Mouse (Mus musculus) layer of hippocampus, adult 11-12 months (tissue): ENCODE measurements around the gene Tmem45a2.
"Not testable (repeated sequence)": the region's sequence is repeated elsewhere in the genome, so short reads cannot be mapped to it uniquely, and the experiment has no call there.

Experiments used
- DNase-seq: peaks from one replicate; pipeline ENCODE4 v3.0.0; 2022; ENCODE audit warnings: low spot score

Gene Tmem45a2

DNA sequence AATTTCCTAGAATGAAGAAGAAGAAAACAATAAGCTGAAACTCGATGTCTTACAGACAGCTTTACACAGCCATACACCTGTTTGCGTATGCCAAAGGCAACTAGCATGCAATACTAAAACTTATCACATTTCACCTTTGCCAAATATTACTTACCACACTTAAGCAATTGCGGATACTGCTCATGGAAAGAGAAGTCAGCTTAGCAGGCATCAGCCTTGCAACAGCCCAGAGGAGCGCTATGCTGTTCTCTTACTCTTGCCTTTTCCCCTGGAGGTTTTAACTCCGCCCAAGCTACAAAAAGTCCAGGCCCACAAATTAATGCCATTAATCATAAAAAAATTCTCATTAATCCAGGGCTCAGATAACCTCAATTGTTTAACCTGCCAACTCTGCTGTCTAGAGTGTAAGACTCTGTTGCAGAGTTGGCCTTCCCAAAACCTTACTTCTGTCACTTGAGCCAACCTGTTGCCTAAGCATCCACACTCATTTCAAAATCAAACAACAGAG lies at the start of gene Tmem45a2:
Tmem45a2 (minus strand) TSS at position 241 of the 508 bp plus-strand sequence.
- DNase-seq, result no peak

DNA sequence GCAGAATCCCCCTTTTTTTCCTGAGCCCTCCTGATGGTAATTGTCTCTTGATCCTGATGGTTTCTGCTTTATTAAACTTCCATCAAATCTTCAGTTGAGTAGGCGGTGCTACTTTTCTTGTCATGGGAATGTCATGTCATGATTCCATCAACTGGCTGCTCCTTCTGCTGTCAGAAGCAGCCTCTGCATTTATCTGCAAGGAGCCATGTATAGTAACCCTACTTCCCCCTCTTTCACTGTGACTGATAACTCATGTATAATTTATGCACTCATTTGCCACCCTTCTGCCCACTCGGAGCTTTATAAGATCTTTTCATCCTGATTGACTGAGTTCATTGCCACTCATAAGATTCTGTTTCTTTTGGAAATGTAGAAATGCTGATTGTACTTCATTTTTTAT lies 46.4 kb upstream of the Tmem45a2 start:
- DNase-seq, result no peak

DNA sequence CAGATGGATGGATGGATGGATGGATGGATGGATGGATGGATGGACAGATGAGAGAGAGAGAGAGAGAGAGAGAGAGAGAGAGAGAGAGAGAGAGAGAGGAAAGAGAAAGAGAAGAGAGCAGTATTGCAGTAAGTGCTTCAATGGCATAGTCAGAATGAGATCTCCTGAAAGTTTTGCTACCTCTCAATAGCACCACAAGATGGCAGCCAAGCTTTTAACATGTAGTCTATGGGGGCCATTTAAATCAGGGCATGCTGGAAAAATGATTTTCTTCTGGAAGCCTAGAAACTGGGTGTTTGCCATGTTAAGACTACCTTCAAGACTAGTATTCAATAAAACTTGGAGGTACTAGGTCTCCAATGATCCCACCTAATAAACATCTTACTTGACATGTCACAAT lies 44.9 kb upstream of the Tmem45a2 start:
- DNase-seq, result no peak

DNA sequence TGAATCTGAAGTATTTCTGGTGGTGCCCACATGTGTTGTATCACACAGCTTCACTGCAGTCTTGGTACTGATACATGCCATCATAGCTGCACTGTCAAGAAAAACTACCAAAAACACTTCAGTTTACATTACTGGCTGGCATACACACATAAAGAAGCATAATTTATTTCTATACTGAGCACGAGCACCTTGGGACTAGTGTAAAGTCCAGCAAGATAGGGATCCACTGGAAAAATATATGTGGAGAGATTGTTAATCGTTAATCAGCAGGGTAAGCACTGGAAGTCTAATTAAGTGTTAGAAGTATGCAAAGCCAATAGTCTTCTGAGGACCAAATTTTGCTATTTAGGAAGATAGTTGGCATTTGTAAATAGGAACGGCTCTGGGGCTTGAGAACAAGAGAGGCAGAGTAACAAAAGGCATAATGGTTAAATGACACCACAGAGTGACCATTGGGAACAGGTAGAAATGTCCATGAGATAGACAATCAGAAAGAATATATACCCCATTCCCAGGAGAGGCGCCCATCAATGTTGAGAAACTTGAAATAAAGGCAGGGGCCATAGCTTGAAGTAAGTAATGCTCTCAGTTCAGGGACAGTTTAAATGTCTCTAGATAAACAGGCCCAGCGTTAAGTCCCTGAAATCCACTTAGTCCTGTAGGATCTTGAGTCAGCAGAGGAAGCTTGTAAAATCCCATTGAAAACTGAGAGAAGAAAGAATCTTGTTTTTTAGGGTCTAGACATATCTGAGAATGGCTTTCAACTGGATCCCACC lies 35.2 kb upstream of the Tmem45a2 start:
- DNase-seq, result no peak

DNA sequence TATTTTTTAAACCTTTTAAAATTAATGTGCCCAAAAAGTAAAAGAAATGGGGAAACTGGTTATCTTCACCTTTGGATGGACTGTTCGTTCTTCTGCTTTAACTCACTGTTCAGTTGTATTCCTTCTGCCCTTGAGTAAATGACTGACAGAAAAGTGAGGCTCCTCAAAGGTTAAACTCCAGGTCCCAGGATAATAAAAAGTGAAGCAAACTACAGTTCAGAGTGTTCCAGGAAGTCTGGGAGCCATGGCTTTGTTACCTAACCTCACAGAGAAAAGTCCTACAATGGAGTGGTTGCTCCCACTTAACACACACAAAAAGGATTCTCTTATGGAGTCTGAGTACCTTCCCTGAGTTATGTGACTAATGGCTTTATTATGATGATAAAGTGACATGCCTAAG lies 30.0 kb upstream of the Tmem45a2 start:
- no peak for DNase-seq

DNA sequence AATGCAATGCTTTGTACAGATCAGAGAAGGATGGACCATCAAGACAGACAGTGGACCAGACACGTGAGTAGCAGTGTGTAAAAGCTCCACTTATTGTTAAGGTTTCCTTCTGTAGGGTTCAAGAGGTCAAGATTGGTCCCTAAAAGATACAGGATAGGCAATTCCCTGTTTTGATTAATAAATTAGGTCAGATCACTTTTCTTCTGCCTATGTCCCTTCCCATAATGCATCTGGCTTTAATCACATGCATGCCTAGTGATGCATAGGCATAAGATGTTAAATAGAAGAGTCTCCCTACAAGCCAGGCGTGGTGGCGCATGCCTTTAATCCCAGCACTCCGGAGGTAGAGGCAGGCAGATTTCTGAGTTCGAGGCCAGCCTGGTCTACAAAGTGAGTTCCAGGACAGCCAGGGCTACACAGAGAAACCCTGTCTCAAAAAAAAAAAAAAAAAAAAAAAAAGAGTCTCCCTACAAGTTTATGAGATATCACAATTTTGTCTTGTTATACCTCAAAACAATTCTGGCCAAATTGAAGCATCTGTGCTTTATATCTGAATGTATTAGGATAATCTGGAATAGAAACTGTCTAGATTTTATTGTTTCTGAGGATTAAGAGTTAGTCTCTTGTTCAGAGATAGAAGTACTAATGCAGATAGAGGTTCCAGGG lies 28.5 kb upstream of the Tmem45a2 start:
- DNase-seq, result no peak

DNA sequence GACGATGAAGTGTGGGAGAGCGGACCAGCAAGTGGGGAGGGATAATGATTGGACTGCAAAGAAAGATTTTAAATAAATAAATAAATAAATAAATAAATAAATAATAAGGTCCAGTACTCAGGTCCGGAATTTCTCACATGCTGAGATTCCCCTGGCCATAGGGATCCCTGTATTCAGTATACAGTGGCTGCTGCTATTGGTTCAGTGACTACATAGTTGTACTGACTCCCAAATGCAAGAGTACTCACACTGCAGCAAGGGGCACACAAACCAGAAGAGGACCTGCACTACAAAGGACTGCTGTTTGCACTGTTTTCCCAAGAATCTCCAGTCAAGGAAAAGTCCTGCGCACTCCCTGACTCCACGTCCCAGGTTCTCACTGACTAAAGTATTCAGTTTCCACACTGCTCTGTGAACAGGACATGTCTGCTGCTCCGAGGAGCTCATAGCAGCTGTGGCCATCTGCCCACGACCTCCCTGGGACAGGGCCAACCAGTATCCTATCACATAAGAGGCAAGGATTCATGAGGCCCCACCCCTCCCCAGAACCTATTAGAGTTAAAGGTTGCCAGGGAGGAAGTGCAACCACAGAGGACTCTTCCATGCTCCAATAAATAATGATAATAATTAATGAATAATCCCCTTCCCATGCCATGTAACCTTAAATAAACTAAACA lies 27.4 kb upstream of the Tmem45a2 start:
- no peak for DNase-seq

DNA sequence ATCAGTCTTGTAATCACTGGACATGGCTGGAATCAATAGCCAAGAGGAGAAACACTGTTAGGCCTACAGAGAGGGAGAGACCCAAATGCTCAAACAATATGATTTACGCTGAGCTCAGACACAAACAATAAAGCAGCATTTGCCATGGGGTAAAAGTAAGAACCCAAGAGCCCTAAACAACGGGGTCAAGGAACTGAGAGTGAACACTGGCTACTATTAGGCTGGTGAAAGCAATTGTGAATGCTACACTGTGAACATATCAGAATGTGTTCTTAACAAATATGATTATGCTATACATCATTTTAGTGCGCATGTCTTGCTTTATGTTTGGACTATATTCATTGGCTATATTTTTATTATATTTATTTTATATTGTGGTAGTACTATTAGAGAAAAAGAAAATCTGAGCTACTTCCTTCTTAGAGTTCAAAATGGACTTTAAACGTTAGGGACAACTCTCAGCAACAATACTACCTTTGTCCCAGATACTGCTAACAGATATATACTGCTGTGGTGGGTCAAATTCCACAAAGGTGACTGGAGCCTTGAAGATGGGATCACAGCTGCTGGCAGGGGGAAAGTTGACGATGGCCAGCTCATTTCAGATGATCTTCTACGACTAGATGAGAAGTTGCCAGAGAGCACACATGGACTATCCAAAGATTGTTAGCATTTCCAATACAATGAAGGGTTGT lies 21.9 kb upstream of the Tmem45a2 start:
- no peak for DNase-seq

DNA sequence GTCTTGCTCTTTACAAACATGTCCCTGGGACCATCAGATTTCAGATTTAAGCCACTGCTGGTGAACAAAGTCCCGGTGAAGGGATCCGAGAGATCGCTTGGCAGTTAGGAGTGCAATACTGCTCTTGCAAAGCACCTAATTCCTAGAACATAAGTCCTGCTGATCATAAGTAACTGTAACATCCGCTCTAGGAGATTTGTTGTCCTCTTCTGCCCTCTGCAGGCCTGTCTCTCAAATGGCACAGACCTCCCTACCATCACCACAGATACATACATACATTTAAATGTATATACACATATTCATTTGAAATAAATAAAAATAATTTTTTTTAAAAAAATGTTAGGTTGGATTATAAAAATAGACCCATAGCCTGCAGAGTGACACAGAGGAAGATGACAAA lies 21.3 kb upstream of the Tmem45a2 start:
- DNase-seq, result peak; percentile 52

DNA sequence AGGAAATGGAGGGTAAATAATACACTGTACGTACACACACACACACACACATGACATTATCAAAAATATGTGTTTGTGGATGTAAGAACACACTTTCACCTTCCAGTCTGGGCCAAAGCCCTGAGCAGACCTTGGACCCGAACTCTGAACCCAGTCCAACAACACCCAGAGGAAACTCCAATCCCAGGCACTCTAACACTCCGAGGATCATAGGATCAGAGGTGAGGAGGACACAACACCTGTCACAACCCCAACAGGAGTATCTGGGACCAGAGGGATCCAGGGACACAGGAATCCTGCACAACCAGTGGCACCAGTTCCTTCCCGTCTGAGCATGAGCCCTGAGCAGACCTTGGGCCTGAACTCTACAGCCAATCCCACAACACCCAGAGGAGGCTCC lies 8.4 kb upstream of the Tmem45a2 start:
- no peak for DNase-seq

DNA sequence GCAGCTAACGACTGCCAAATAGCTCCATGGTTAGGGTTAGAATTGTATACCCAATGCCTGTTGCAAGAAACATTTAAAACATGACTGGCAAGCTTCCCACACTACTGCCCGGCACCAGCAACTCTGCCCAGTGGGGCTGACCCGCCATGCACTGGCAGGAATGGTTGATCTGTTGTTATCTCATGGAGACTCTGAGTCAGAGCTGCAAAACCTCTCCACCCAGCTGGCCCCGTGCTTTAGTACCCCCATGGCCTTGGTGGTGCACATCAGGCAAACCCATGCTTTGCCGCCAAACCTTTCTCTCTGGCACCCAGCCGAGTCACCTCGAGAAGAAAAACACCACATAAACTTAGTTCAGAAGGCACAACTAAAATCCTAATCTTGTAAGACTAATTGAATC lies 4.8 kb upstream of the Tmem45a2 start:
- no peak for DNase-seq

DNA sequence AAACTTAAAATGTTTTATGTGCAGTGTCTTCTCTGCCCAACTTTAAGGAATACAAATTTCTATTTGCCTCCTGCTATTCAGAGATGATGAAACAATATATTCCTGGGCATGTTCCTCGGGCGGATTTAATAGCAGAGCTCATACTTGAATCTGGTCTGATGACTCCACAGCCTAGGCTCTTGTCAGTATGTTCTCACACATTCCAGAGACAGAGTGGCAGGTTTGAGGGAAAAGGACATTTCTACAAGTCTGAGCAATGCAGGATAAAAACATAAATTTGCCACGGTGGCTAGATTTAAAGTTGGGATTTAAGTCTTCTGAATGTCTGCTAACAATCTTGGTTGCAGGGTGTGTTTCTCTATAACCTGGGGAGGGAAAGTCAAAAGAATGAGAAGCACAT lies 9.1 kb downstream of the Tmem45a2 start:
- DNase-seq, result no peak

DNA sequence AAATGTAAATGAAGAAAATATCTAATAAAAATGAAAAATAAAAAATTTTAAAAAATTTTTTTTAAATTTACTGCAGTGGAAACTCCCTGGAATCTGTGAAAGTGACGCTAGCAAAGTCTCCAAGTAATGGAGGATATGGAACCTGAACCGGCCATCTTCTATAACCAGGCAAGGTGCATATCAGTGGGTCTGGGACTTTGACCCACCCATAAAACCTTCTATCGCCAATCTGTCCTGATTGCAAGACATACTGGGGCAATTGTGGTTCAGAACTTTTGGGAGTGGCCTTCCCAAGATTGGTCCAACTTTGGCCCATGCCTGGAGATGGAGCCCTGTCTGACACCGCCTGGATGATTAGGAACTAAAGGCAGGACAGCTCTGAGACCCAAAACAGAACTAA lies 14.2 kb downstream of the Tmem45a2 start:
- DNase-seq, result no peak

DNA sequence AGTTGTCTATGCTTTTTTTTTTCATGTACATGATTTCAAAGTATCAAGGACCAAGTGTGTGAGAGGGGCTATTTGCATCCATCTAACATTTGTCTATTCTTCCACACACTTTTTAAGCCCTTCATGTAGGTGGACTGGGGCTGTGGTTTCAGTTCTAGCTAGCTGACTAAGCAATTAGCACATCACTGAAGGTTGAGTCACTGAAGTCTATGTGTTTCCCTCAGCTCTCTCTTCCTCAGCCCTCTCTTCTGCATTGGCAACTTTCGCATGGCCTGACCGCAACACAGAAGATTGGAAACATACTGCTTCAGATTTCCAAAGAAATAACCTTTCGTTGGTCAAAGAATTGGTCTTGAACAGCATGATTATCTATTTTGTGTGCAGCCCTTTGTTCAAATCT lies 21.2 kb downstream of the Tmem45a2 start:
- DNase-seq, result no peak

DNA sequence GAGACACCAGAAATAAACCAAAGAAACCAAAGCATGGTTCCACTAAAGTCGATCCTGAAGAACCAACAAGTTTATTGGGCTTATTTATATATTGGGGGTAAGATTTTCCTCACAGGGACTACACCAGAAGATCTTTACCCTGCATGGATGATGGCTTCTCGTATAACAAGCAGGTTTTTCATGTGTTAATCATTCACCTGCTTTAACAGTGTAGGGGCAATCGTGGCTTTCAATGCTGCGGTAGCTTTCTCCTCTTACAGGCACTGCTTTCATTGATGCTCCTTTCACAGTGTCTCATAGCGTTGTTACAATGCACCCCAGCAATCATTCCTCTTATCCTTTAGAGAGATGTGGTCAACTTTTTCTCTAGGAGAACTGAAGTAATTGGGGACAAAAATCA lies 32.6 kb downstream of the Tmem45a2 start:
- DNase-seq, result no peak

DNA sequence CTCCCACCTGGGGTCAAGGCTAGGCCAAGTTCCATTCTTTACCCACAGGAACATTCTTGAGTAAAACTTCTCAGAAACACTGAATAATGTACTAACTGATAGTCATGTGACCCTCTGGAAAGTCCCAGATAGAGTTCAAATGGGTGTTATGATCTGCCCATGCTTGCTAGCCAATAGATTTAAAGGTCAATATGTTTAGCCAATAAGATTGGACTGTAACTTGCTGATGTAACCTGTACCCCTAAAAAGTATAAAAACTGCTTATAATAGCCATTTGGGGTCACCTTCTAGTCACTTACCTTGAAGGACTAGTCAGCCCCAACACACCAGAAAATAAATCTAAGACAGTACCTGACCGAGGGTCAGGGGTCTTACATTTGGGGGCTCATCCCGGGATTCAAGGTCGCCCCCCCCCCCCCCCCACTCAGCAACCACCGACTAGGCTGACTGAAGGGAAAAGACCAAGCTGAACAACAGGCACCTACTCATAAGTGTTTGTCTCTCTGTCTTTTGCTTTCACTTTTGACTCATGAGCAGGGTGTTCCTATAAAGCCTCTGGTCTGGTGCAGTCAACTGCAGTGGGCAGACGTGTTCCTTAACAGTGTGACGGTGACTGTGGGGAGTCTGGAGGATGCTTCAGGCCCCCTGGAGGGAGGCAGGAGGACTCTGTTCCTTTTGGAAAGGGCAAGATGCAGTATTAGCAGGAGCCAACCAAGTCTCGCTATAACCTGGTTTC lies 40.9 kb downstream of the Tmem45a2 start:
- DNase-seq, result no peak

DNA sequence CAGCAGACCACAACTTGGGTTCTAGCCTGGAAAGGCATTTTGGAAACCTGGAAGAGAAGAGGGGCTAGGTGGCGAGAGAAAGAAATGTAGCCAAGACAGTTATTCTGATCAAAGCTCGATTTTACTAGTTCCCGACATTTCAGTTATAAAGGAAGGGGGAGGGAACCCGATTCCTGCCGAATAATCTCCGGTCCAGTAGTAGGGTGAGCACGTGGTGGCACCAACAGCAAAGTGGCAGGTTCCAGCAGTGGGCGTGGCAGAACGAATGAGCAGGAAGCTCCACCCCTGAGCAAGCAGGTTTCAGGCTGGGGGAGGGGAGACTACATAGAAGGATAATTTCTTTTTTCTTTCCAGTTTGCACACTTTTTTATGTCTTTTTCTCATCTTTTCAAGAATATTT lies 72.9 kb downstream of the Tmem45a2 start:
- DNase-seq, result not testable (repeated sequence)
